Mouse (Mus musculus) liver, embryonic 14.5 days (tissue): ENCODE measurements around the gene Gatad1.

Source experiments
- CTCF ChIP-seq: IDR thresholded peaks from 2 replicates; pipeline ENCODE4 v1.5.1; 2016; ENCODE audit warnings: antibody characterized with exemption, low read depth, control low read depth
- EP300 ChIP-seq: IDR thresholded peaks from 2 replicates; pipeline ENCODE4 v1.6.1; 2016; ENCODE audit warnings: antibody characterized with exemption, low read depth

DNA sequence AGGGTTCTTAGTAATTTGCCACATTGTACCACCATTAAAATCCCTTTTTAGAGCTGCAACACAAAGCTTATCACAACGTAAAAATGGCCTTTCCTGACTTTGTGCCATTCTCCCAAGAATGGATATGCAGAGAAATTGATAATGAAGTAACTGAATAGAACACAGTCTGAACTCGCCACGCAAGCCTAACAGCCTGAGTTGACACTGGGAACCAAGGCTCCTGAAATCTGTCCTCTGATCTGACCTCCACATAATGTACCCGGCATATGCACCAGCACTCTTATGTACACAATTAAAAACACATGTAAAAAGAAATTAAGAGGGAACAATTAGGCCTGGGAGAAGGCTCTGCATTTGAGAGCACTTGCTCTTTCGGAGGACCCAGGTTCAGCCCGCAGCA lies 11.7 kb downstream of the Gatad1 start:
- no peak for TF ChIP-seq CTCF
- no peak for TF ChIP-seq EP300
